Mouse (Mus musculus) adrenal gland, postnatal 4 days (tissue): Measurements from ENCODE around the gene Cerk. TPM values are rescaled to one million over a fixed set of nuclear protein-coding genes. Genes with fewer than 3 reads are reported as not detected.
"Not testable (repeated sequence)": the region's sequence is repeated elsewhere in the genome, so short reads cannot be mapped to it uniquely, and the experiment has no call there.

Source experiments
- DNase-seq, 2 experiments: peaks; one replicate each; pipeline ENCODE4 v3.0.0; 2021 to 2022; ENCODE audit warnings: low spot score in 2 of 2, mixed read lengths in 2 of 2
- total RNA-seq, 2 experiments: library from RNA; stranded (reverse); gene quantifications; 2 replicates each; pipeline ENCODE4 v1.2.3; 2021

Gene Cerk
- total RNA-seq, 2 experiments from 2014 or later = 26.3 to 26.8 TPM

GRCm38 (mm10) chr15:86212193-86212592, 26.3 kb upstream of the Cerk start:
- DNase-seq = not testable (repeated sequence)

- DNase-seq = no peak
Observed at GRCm38 (mm10) chr15:86206385-86206784, 20.4 kb upstream of the Cerk start.

- no peak for DNase-seq
Observed at GRCm38 (mm10) chr15:86205300-86205699, 19.4 kb upstream of the Cerk start.

GRCm38 (mm10) chr15:86203942-86204561, 18.1 kb upstream of the Cerk start:
- DNase-seq = no peak

- DNase-seq = no peak
Observed at GRCm38 (mm10) chr15:86203292-86203793, 17.4 kb upstream of the Cerk start.

GRCm38 (mm10) chr15:86202640-86203039, 16.7 kb upstream of the Cerk start:
- DNase-seq = no peak

GRCm38 (mm10) chr15:86201696-86202330, 15.9 kb upstream of the Cerk start:
- DNase-seq = no peak

- DNase-seq = no peak
Observed at GRCm38 (mm10) chr15:86201095-86201494, 15.2 kb upstream of the Cerk start.

- no peak for DNase-seq
Observed at GRCm38 (mm10) chr15:86200169-86200568, 14.2 kb upstream of the Cerk start.

- DNase-seq = no peak
Observed at GRCm38 (mm10) chr15:86199482-86199881, 13.5 kb upstream of the Cerk start.

GRCm38 (mm10) chr15:86199052-86199451, 13.1 kb upstream of the Cerk start:
- no peak for DNase-seq

GRCm38 (mm10) chr15:86194676-86195453, 8.9 kb upstream of the Cerk start:
- DNase-seq = not testable (repeated sequence)

GRCm38 (mm10) chr15:86191933-86192332, 6.0 kb upstream of the Cerk start:
- DNase-seq = no peak

GRCm38 (mm10) chr15:86191505-86191904, 5.6 kb upstream of the Cerk start:
- DNase-seq = no peak

- DNase-seq = no peak
Observed at GRCm38 (mm10) chr15:86190387-86190786, 4.4 kb upstream of the Cerk start.

GRCm38 (mm10) chr15:86188746-86189470, 3.0 kb upstream of the Cerk start:
- peak; percentile 34 to 69 for DNase-seq

- DNase-seq = no peak
Observed at GRCm38 (mm10) chr15:86188186-86188585, 2.2 kb upstream of the Cerk start.

GRCm38 (mm10) chr15:86186686-86187085, 745 bp upstream of the Cerk start:
- DNase-seq = no peak

GRCm38 (mm10) chr15:86184851-86185688, 871 bp downstream of the Cerk start:
- peak in 1 of 2 experiments; percentile 24 for DNase-seq

GRCm38 (mm10) chr15:86184071-86184470, 1.9 kb downstream of the Cerk start:
- DNase-seq = no peak
